Mouse (Mus musculus) left cerebral cortex, adult 8-10 months (tissue): Measurements from ENCODE around the gene Slc48a1. TPM values are rescaled to one million over a fixed set of nuclear protein-coding genes. Genes with fewer than 3 reads are reported as not detected.

Experiments used
- DNase-seq, 2 experiments: peaks; one replicate each; pipeline ENCODE4 v3.0.0; 2022; ENCODE audit warnings: low spot score in 2 of 2
- total RNA-seq, 4 experiments: library from RNA; stranded (reverse); gene quantifications; 2 replicates each; pipeline ENCODE4 v1.2.4; 2022

Gene Slc48a1
- total RNA-seq, 4 experiments from 2014 or later: 149 to 181 (median 177) TPM

DNA sequence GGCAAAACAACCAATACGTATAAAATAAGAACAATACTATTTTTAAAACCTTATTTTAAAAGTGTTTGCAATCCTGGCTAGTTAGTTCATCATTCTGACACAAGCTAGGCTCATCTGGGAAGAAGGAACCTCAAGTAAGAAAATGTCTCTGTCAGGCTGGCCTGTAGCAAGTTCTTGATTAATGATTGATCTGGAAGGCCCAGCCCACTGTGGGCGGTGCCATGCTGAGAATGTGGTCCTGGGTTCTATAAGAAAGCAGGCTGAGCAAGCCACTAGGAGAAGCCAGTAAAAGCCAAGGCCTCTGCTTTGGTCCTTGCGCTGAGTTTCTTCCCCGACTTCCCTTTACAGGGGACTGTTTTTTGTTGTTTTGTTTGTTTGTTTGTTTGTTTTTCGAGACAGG is 25.8 kb upstream of the Slc48a1 start:
- no peak for DNase-seq

DNA sequence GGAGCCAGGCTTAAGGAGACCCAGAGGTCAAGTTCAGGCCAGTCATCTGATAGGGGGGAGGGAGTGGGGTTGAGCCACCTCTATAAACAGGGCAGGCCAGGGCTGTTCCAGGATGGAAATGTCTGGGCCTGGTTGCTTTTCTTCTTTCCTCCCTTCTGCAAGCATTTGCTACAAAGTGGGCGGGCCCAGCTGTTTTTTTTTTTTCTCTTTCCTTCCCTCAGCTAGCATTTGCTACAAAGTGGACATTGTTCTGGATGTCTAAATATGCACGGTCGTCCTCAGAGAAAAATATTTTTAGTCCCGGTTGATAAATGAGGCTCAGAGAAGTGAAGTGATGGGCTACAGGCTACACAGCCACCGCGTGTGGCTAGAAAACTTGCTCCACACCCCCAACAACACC is 23.8 kb upstream of the Slc48a1 start:
- no peak for DNase-seq

DNA sequence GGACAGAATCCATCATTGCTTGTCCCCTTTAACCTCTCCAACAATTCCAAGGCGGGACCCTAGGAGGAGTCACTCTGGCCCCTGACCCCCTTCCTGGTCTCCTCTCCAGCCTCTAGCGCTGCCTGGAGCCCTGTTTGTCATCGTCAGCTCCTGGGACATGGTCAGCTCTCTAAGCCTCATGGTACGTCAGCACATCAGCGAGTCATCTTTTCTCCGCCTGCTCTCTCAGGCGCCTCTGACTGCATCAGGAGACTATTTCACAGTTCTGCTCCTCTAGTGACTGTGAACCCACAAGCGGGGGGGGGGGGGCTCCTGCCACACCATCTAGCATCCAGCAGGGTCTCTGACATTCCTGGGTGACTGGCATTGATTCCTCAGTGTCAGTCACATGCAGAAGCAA is 23.0 kb upstream of the Slc48a1 start:
- DNase-seq: no peak

DNA sequence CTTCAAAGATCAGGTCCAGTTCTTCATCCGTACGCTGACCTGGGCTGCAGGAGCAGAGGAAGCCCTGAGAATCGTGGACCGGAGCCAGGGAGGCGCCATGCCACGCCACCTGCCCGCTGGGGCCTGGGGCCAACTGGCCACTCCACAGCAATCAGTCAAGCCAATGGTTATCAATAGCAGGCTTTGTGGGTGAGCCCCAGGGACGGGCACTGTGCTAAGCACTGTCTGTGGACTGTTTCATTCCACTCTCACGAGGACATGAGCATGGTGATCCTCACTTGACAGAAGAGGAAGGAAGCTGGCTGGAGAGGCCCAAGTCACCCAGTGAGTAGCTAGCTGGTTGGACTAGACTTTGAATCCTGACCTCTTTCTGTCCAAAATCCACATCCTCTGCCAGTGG is 18.3 kb upstream of the Slc48a1 start:
- peak; percentile 48 to 78 for DNase-seq

DNA sequence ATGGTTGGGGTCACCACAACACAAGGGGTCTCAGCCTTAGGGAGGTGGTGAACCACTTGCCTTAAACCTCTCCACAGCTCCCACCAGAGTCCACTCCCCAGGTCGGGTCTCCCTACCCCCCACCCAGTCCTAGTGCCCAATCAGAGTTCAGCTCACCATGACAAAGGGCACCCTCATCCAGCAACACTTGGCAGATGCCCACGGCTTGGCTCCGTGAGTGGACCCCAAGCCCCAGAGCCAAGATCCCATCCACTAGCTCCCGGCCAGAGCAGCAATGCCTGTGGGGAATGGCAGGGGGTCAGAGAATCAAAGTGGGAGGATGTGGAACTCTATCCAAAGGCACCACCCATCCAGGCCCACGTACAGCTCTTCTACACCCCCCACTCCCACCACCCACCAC is 17.4 kb upstream of the Slc48a1 start:
- DNase-seq: no peak

DNA sequence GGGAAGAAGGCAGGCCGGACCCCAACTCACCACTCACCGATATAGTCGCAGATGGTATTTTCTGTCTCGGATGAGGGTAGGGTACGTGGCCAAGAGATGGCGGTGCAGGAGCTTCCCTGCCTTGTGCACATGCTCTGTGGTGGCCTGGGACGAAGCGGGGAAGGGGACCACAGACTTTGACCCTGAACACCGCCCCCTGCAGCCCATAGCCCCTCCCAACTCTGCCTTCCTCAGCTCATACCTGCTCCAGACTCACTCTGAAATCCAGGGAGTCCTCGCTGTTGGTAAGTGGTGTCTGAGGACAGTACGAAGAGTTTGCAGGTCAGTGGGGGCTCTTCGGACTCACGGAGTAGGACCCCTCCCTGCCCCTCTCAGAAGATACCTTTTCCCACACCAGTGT is 16.9 kb upstream of the Slc48a1 start:
- DNase-seq: no peak

DNA sequence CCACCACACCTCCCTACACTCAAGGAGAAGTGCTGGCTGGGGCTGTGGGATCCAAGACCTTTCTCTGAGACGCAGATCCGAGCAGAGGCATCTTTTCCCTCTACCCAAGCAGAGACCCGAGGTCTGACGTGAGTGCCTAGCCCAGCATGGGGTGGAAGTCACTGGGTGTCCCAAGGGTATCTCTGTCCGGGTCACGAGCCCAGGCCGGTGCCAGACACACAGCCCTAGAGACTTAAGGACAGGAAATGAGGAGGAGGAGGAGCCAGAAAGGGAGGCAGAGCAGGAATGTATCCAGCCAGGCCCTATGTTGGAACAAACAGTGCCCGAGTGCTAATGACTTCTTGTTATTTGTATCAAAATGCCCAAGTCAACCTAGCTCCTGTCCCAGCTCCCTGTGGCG is 15.6 kb upstream of the Slc48a1 start:
- no peak for DNase-seq

DNA sequence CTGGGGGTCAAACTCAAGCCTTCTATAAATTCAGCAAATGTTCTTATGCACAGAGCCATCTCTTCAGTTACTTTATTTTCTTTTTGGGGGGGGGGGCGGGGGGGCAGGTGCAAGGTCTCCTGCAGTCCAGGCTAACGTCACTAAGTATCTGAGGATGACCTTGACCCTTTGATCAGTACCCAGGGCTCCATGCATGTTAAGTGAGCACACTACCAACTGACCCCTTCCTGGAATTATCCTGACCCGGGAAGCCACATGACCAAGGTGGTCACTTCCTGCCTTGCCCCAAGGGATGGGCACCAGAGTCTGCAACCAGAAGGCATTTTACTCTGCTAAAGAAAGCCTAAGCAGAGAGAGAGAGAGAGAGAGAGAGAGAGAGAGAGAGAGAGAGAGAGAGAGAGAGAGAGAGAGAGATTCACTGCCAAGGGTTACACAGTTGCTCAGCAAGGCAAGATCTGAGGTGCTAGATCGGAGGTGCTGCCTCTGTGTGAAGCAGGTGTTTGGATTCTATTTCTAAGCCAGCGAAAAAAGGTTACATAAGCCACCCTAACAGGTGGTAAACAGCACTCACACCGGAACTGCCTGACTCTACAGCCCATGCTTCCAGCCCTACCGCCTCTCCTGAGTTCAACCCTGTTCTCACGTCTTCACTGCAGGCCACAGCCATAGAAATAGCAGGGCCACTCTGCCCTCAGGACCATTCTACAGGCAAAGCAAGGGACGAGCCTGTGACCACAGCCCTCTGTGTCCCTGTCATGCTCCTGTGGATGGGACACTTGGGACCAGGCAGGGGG is 14.9 kb upstream of the Slc48a1 start:
- DNase-seq: no peak

DNA sequence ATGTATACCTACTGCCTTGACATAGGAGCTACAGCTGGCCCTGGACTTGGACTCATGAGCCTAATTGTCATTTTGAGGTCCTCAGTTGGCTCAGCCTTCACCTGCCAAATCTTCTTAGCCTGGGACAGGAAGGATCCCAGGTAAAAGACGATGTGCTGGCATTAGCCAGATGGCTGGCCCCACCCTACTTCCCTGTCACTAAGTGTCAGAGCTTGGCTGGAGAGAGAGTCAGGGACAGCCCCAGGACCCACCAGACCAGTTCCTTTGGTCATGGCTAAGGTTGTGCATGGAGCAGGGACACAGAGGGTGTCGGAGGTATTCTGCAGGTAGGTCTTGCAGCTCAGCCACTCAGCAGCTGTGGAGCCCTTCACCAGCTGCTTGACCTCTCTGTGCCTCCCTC is 13.8 kb upstream of the Slc48a1 start:
- DNase-seq: no peak

DNA sequence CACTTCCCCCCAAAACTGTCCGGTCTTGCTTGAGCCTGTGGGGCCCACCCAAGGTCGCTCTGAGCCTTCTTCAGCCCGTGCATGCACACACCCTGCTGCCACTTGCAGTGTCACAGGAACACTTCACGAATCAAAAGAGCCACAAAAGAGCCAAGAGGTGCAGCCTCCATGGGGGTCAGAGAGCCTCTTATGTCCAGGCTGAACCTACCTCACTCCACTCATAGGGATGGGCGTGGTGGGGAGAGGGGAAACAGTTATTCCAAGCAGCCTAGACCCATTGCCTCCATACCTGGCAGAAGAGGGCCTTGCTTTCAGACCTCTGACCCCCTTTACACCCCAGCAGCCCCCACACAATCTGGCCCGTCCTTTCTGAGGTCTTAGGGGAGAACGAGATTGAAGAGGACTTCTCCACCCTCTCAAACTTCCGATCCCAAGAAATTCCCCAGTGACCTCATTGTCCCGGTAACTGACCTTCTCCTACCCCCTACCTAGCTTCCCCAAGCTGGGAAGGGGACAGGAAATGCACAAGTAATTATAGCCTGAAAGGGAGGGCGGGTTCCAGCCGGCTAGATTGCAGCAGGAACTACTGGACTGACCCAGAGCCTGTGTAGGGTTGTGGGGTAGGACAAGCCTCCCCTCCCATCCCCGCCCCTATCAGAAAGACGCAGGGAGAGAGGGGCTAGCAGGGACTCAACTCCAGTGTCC is 13.1 kb upstream of the Slc48a1 start:
- no peak for DNase-seq

DNA sequence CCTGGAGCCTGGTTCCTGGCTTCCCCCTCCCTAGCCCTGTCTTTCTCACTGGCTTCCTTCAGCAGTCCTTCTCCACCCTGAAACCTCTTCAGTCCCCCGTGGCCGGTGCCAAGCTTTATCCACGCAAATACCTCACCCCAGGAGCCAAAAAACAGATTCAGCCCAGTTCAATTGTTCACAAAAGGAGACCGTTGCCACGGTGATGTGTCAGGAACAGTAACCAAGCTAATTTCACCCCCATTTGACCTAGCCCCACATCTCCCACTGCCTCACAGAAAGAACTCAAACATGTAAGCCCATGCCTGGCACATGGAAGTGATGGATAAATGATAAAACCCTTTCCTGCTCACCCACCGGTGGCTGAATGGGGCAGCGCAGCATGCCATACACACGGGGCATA is 12.1 kb upstream of the Slc48a1 start:
- no peak for DNase-seq

DNA sequence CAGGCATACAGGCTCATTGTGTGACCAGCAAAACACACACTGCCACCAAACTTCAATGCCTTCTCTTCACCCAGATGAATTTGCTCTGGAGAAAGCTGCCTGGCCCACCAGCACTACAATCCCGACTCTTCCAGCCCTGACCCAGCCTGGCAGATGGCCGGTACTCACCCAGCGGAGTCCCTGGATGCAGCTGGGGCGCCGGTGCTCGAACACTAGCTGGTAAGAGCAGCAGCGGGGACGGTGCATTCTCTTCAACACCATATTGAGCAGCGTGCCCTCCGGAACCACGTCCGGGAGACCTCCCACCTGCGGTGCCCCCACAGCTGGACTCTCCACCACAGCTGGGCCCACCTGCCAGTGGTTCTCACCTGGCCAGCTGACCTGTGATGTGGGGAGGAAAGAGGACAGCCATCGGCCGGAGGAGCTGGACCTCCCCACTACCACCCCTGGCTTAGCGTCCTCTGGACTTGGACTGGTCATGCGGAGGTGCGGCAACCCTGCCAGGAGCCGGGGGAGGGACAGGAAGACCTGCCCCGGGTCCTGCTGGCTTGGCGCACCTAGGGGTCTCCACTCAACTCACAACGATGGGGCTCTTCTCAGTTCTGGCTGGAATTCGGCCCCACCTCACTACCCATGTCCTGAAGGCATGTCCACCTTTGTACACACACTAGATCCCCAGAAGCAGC is 11.6 kb upstream of the Slc48a1 start:
- no peak for DNase-seq

DNA sequence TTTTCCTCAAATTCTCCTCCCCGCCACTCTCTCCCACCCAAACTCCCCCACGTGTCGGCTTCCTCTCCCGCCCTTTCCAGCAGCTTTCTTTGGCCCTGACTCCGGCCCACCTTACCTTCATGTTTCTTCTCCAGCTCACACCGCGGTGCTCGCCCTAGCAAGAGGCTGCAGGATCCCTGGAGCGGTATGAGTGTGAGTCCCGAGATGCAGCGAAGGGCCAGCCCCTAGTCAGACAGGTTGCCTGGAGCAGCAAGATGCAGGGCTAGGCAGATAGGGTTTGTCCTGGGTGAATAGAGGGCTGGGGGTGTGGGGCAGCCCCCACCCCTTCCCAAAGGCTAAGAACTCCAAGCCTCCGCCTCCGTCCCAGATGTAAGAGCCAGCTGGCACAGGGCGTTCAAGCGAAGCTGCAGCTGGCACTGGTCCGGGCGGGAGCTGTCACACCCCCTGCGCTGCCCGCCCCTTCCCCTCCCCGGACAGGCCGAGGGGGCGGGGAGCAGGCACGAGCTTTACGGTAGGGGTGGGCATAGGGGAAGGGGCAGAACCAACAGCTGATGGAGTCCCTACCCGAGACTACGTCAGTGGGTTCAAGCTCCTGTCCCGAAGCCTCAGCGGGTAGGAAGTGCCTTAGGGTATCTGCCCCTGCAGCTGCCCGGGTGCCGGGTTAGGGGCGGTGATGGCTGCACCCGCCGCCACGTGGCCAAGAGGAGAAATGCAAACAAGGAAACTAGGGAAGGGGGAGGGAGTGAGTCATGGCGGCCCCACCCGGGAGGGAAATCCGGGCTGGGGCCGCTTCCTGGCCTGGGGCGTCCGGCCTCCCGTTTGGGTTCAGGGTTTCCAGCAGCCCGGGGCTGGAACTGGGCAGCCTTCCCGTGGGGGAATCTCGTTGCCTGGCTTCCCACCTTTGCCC is 10.8 kb upstream of the Slc48a1 start, which contains the start of gene Rapgef3:
Gene Rapgef3 (minus strand): TSS at position 693 of the 907 bp plus-strand sequence.
- DNase-seq: peak; percentile 60 to 82

DNA sequence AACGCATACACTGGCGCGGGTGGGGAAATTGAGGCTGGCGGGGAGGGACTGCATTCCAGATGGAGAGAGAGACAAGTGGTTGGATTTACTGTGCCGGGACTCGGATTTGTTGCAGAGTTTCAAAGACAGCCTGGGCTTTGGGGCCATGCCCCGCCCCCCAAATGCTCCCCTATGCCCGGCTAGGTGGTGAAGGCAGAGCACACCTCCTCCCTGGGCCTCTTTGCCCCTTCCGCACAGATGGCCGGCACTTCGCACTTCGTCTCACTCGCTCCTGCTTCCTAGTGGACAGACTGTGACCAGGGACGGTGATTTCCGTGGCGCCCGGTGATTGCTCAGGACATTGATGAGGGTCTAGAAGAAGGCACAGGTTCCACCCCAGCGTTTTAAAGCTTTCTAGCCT is 10.1 kb upstream of the Slc48a1 start:
- DNase-seq: no peak

DNA sequence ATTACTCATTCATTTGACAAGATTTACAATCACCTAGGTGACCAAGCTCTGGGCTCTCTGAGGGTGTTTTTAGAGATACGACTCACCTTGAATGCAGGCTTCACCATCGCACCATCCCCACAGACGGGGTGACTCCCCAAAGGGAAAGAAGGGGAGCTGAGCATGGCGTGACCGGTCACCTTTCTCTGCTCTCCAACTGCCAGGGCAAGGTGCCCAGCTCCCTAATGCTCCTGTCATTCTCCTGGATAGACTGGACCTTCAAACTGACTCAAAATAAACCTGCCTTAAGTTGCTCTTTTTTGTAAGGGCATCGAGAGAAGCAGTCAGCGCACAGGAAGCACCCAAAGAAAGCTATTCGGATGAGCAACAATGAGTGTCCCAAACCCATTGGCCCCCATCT is 8.0 kb upstream of the Slc48a1 start:
- DNase-seq: no peak

DNA sequence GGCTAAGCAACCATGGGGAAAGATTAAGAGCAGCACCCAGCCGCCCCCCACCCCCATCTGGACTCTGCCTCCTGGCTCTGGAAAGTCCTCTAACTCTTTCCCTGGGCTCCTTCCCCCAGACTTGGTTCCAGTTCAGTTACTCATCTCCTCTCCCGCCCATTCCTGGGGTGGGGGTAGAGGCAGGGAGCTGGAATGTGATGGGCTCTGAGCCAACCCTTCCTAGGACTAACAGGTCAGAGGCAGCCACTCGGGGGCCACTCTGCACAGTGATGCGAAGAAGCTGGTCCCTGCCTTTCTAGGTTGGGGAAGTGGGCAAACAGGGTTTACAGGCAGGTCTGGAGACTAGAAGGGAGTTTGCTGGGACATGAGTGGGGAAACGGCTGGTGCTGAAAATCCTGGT is 5.2 kb upstream of the Slc48a1 start:
- no peak for DNase-seq

DNA sequence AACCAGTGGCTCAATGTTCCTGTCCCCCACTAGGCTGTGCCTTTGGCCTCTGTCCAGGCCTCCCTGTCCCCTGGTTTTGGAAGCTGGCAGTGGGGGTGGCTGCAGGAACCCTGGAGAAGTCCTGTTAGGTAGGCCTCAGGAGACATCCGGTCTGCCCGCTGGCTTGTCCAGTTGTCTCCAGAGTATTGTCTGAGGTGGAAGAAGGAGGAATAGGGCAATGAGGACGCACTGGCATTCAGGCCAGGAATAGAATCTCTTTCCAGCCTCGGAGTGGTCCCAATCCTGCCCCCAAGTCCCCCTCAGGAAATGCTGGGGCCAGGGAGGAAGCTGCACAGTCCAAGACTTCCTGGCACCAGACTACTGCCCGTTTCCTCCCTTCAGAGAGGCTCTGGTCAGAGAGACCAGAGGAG is 4.4 kb upstream of the Slc48a1 start:
- no peak for DNase-seq

DNA sequence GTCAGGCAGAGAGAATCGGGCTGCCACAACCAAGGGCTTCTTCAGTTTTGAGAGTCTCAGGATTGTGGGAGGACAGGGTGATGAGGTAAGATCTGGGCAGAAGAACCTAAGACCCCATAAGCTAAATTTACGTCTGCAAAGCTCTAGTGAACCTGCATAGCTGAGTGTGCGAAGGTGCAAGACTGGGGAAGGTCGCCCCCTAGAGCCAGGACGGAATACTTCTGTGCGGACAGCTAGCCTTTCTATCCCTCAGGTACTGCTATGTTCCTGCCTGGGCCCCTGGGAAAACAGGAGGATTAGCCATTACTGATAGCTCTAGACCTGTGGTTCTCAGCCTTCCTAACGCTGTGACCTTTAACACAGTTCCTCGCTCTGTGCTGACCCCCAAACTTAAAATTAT is 1.8 kb upstream of the Slc48a1 start:
- DNase-seq: peak in 1 of 2 experiments; percentile 63

DNA sequence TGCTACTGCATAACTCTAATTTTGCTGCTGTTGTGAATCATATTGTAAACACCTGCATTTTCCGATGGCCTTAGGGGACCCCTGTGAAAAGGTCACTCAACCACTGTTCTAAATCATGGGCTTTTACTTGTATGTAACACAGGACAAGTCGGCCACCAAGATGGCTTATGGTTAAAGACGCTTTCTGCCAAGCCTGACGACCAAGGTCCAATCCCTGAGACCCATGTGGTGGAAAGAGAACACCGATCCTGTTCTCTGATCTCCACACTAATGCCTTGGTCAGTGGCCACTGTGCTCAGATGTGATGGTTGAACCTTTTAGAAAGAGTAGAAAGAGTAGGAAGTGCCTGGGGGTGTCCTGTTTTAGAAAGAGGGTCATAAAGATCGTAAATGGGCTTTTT is 1.4 kb upstream of the Slc48a1 start:
- no peak for DNase-seq

DNA sequence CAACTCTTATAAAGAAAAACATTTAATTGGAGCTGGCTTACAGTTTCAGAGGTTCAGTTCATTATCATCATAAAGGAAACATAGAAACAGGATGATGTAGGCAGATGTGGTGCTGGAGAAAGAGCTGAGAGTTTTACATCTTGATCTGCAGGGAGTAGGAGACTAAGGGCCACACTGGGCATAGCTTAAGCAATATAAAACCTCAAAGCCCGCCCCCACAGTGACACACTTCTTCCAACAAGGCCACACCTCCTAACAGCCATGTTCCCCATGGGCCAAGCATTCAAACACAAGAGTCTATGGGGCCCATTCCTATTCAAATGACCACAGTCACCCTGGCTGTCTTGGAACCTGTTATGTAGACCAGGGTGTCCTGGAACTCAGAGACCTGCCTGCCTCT is 1.3 kb downstream of the Slc48a1 start:
- DNase-seq: no peak

DNA sequence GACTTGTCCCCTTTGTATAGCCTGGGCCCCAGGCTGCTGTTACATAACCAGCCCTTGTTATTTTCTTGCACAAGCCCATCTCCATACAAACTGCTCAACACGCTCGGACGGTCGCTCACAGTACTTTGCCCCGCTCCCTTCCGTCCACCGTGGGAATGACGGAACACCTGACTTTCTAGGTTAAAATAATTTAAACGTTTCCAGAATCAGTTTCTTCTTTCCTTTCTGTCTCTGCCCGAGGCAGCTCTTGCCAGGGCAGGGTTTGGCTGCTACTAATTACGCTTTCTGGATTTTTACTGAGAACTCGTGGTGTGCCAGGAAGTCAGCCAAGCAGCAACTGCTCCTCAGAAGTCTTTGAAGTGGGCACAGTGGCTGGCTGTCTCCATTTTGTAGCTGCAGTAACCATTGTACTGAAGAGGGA is 2.3 kb downstream of the Slc48a1 start:
- DNase-seq: no peak
